Mouse (Mus musculus) neural tube, embryonic 15.5 days (tissue): ENCODE measurements around the gene Armc9. TPM values are rescaled to one million over a fixed set of nuclear protein-coding genes. Genes with fewer than 3 reads are reported as not detected.

ENCODE experiments used
- polyA plus RNA-seq: library from polyadenylated mRNA; unstranded; fragments of >200 nt; fragmentation: Nextera tagmentation; extraction: Ambion mirVana; gene quantifications from 2 replicates; pipeline ENCODE4 v1.2.1, GENCODE M21; 2015

The Armc9 gene
- polyA plus RNA-seq, 1 experiment from 2014 or later: 35.5 TPM

Other genes starting within 250 kb of the Armc9 start
- gene 4933407L21Rik, start 226.3 kb upstream of the Armc9 start, polyA plus RNA-seq: 6.7 and 6.8 TPM in 2 replicates
- 0.10 and 0.19 TPM in 2 replicates for gene Gpr55, start 193.8 kb upstream of the Armc9 start, polyA plus RNA-seq
- 0.41 and 0.60 TPM in 2 replicates for gene Spata3, start 138.0 kb upstream of the Armc9 start, polyA plus RNA-seq
- gene 2810459M11Rik, start 108.9 kb upstream of the Armc9 start, polyA plus RNA-seq: 7.0 and 7.2 TPM in 2 replicates
- 180 and 184 TPM in 2 replicates for gene Psmd1, start 90.4 kb upstream of the Armc9 start, polyA plus RNA-seq
- gene Htr2b, start 42.8 kb upstream of the Armc9 start, polyA plus RNA-seq: 0.12 and 0.66 TPM in 2 replicates
- 1.2 TPM in 1 of 2 replicates, not detected in the other for gene Gm21972, start 21.1 kb upstream of the Armc9 start, polyA plus RNA-seq
- 7.3 TPM in 2 replicates for gene B3gnt7, start 148.1 kb downstream of the Armc9 start, polyA plus RNA-seq
- 189 and 296 TPM in 2 replicates for gene Ncl, start 204.6 kb downstream of the Armc9 start, polyA plus RNA-seq